Mouse (Mus musculus): ENCODE data around the gene Stox2.
"Not testable (repeated sequence)": the region's sequence is repeated elsewhere in the genome, so short reads cannot be mapped to it uniquely, and the experiment has no call there.

Gene Stox2

DNA sequence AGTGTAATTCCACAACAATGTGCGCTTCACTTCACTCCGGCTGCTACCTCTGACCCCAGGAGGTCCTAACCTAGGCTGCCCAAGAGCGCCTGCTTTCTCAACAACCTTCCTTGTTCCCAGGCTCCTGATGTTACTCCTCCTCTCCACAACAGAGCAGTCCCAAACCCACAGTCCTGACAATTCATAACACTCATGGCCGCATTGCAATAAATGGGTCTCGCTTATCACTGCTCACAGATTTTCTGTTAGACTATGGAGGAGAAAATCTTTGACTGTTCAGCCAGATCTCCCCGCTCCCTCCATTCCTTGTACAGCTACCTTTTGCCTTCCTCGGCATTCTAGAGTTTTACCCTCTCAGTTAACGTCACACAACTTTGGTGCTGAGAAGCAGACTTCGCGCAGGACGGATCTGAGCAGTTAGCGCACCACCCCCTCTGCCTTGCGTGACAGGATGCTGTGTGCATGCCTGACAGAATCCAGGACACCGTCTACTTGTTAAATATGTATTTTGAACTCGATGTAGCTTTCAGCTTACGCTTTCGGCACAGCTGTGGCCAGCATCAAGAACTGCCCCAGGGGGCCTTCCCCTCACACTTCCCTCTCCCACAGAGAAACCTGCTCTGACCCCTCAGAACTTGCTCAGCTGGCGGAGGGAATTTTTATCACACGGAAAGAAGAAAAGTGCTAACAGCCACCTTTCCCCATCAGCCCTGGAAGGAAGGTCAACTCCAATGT, at the start of gene Stox2:
Gene Stox2 (minus strand): TSS at position 51 of the 735 bp plus-strand sequence.
- no peak for DNase-seq (ENCODE audit: low spot score in 2 of 2)

GRCm38 (mm10) chr8:47495428-47495827, 49.3 kb upstream of the Stox2 start:
- DNase-seq (ENCODE audit: low spot score in 2 of 2), result no peak

DNA sequence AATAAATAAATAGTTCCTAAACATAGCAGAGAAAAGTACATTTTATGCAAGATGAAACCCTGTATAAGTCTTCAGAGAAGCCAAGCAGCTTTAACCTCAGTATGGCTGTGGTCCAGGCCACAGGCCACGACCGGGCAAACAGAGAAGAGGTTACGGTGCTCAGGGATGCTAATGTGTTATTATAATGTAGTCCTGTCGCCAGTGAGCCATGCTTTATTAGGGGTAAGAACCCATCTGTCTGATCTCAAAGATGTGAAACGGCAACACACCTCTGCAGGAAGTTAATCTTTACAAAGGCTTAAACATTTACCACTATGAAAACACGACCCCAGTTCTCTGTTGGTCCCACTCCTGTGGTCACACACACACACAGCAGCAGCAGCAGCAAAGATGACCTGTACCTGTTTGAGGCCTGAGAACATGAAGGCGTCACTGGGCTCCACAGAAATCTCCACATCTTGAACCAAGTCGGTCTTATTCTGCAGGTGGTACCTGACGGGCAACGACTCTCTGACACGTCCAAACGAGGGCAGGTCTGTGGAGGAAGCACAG, 48.5 kb upstream of the Stox2 start:
- no peak for DNase-seq (ENCODE audit: low spot score in 2 of 2)

DNA sequence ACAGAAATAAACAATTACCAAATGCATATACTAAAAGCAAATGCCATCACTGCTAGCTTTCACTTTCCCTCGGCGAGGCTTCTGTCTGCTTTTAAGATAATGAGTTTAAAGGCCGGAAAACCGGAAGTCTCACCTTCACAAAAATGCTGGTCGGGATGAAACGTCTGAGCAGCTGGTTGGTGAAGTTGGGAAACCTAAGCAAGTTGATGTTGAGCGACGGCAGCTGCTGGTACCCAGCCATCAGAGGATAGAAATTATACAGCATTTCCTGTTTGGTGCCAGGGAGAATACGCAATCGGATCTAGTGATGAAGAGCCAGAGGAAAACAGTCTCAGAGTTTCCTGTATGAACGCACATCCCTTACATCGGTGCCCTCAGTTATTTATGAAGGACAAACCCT, 46.9 kb upstream of the Stox2 start:
- no peak for DNase-seq (ENCODE audit: low spot score in 2 of 2)

DNA sequence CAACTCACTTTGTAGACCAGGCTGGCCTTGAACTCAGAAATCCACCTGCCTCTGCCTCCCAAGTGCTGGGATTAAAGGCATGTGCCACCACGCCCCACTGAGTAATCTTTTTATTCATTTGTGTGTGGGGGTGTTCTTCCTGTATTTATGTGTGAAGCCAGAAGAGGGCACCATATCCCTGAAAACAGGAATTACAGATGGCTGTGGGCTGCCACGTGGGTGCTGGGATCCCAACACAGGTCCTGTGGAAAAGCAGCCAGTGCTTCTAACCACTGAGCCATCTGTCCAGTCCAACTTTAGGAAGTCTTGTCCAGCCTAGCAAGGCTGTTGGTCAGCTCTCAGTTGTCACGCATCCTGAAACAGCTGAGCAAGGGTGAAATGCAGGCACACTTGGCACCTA, 41.1 kb upstream of the Stox2 start:
- no peak for DNase-seq (ENCODE audit: low spot score in 2 of 2)

GRCm38 (mm10) chr8:47482354-47483071, 36.4 kb upstream of the Stox2 start:
- no peak for DNase-seq (ENCODE audit: low spot score in 2 of 2)

DNA sequence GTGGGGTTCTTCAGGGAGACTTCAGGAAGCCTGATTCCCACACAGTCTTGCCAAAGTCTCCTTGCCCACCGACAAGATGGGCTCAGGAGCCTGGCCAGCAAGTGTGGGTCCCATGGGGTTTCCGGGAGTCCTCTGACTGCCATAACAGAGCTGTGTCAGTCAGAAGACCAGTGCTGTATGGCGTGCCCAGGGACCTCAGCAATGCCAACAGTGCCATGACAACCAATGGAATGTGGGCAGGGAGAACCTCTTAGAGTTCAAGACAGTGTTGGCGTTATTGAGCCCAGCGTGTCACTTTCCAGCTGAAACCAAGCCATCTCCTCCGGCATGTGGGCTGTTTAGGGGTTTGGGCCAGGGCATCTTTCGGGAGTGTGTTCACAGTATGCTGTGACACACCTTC, 33.9 kb upstream of the Stox2 start:
- DNase-seq (ENCODE audit: low spot score in 2 of 2), result no peak

DNA sequence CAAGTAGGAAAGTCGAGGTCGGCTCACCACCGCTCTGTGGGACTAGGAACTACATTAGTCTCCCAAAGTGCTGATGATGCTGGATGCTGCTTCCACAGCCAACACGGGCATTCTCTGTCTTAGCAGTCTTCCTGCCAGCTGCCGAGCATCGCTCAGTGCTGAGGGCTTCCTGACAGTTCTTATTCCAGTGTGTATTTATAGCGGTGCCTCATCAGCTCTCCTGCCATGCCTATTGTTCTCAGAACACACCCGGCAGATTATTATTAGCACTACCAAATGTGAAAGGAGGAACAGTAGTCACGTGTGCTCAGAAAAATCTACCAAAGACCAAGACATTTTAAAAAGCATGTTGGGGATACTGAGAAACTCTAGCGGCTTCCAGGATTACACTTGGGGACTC, 15.5 kb upstream of the Stox2 start:
- DNase-seq (ENCODE audit: low spot score in 2 of 2), result no peak

DNA sequence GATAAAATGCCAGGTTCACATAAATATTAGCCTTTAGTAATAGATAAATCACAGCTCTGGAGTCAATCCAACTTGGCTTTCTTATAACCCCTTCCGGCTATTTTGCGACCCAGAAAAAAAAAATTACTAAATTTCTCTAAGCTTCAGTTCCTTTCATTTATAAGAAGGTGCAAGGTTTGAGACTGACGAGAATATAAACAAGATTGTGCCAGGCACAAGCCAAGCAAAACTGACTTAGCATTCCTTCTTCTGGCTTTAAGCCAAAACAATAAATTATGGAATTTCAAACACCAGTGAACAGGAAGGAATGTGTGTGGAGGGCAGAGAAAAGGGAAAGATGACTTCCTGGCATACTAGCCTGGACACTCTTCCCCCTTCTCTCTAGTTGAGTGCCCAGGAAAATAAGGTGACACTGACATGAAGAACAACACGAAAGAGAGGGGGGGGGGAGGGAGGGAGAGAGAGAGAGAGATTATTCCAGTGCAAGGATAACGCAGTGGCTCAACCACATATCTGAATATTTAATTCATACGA, 13.1 kb upstream of the Stox2 start:
- DNase-seq (ENCODE audit: low spot score in 2 of 2), result no peak

DNA sequence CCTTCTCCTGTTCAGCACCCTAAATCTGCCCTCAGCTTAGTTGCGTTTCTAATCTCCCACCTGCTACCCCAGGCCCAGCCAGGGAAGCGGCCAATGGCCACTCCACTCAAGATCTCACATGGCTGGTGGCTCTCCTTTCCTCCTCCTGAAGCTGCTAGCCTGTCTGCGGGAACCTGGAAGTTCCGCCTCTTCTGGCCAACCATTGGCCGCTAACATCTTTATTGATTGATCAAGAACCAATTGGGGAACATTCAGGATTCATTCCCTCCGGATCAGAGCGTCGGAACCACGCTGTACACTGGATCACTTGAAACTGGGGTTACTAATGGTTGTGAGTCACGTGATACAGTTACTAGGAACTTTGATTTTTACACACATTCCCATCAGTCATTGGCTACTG, 12.4 kb upstream of the Stox2 start:
- no peak for DNase-seq (ENCODE audit: low spot score in 2 of 2)

DNA sequence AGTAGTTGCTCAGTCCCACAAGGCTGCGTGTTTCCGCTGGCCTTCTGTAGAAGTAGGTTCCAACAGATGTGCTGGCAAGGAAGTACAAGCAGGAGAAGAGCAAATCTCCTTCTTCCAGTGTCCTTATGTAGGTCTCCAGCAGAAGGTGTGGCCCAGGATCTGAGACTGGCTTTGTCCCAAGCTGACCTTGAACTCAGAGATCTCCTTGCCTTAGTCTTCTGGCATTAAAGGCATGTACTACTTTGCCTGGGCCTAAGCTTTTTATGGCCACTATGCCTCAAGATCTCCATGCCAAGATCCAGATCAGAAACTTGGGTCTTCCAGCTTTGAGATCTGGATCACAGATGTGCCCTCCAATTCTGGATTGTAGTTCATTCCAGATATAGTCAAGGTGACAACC, 3.0 kb upstream of the Stox2 start:
- not testable (repeated sequence) for DNase-seq (ENCODE audit: low spot score in 2 of 2)

DNA sequence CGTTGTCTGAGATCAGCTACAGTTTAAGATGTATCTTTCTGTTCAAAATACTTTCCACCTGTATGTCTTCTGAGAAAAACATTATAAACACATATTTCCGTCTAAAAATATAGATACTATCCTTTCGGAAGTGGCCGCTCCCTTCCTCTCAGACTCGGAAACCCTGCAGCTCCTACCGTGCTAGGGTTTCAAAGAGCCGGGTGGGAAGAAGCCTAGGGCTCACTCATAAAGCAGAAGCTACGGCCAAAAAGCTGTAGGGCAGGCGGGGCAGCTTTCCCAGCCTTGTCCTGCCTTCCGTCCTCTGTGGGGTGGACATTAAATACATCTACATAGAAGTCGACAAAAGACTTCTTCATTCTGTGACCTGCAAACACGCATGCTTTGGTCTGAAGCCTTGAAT, 6.9 kb downstream of the Stox2 start:
- no peak for DNase-seq (ENCODE audit: low spot score in 2 of 2)

DNA sequence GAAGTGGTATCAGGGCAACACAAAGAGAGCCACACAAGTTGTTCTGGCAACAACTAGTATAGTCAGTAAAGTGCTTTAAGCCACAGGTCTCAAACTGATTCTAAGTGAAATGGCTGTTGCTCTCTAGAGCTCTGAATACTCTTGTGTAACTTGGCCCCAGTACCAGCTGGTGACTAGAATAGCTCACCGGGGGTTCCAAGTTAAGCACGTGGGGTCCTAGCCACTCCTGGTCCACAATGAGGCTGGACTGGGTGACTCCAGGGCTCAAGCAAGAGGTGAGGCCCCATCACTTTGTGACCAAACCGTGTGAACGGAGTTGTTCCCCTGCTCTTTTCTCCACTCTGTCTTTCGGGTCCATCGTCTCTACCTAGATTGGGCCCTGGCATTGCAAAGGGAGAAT, 8.2 kb downstream of the Stox2 start:
- no peak for DNase-seq (ENCODE audit: low spot score in 2 of 2)

GRCm38 (mm10) chr8:47435861-47436260, 10.3 kb downstream of the Stox2 start:
- no peak for DNase-seq (ENCODE audit: low spot score in 2 of 2)

DNA sequence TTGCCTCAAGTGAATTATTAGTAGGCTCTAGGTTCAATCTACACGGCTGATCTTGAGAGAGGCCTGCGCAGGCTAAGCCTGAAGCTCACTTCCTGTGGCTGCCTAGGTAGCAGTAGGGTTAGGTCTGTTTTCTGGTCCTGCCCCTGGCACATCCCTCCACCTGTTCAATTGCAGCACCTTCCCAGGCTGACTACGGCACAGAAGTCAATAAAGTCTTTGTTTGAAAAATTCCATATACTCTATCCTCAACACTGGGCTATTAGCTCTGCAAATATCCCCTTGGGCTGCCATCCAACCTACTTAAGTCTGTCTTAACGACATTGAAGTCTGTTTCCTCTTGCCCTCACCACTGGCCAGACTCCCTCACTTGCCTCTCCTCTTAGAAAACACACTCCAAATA, 10.8 kb downstream of the Stox2 start:
- no peak for DNase-seq (ENCODE audit: low spot score in 2 of 2)

DNA sequence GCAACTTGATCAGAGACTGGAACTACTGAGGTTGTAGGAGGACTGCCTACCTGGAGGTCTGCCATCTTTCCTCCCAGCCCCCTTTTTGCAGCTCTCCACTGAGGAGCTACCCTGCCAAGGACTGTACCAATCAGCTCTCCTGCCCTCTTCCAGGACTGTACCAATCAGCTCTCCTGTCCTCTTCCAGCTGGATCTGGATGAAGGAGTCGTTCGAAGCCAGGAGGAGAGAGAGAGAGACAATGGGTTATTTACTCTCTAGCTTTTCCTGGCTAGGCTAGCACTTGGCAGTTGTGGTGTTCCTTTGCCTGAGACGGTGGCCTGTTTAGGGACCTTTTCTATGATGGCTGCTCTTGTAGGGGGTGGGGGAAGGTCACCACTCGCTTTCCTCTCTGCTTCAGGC, 14.9 kb downstream of the Stox2 start:
- DNase-seq (ENCODE audit: low spot score in 2 of 2), result no peak

DNA sequence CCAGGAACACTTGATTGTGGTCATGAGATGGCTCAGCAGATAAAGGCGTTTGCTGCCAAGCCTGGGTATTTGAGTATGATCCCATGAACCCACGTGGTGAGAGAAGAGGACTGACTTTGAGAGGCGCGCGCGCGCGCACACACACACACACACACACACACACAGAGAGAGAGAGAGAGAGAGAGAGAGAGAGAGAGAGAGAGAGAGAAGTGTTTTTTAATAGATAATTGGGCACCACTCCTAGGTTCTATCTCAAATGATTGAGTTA, 32.0 kb downstream of the Stox2 start:
- DNase-seq (ENCODE audit: low spot score in 2 of 2), result not testable (repeated sequence)

GRCm38 (mm10) chr8:47413524-47414257, 32.5 kb downstream of the Stox2 start:
- DNase-seq (ENCODE audit: low spot score in 2 of 2), result peak; percentile 3 to 22

- peak in 1 of 2 experiments; percentile 18 for DNase-seq (ENCODE audit: low spot score in 2 of 2)
Measured at GRCm38 (mm10) chr8:47412696-47413523, 33.3 kb downstream of the Stox2 start.

GRCm38 (mm10) chr8:47411994-47412695, 34.0 kb downstream of the Stox2 start:
- DNase-seq (ENCODE audit: low spot score in 2 of 2), result no peak

DNA sequence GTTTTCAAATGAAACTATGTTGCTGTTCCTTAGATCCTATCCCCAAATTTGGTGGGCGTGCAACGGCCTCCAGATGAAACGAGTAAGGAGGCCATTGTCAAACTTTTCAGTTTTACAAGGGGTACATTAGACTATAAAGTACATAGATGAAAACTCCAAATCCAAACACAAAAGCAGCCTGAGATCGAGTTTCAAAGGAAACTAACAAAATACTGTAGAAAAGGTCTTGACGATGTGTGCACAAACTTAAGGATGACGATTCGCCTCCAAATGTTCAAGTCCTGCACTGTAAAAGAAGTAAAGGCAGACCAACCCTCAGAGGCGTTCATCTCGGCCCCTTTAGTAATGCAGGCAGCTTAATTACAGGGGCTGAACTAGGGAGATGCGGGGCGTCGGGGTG, 34.8 kb downstream of the Stox2 start:
- no peak for DNase-seq (ENCODE audit: low spot score in 2 of 2)
